Mouse (Mus musculus): ENCODE results near the gene Mreg.

Mreg gene

GRCm38 (mm10) chr1:72226887-72227481 is 14.9 kb upstream of the Mreg start:
- no peak for DNase-seq

GRCm38 (mm10) chr1:72226172-72226886 is 14.2 kb upstream of the Mreg start:
- DNase-seq, result no peak

GRCm38 (mm10) chr1:72225720-72226171 is 13.6 kb upstream of the Mreg start:
- peak; percentile 89 for DNase-seq

GRCm38 (mm10) chr1:72225054-72225718 is 13.1 kb upstream of the Mreg start:
- DNase-seq, result peak; percentile 64

GRCm38 (mm10) chr1:72220008-72220407 is 7.9 kb upstream of the Mreg start:
- DNase-seq, result peak; percentile 76

- no peak for DNase-seq
Measured at GRCm38 (mm10) chr1:72219116-72219515, 7.0 kb upstream of the Mreg start.

- no peak for DNase-seq
Measured at GRCm38 (mm10) chr1:72218626-72219025, 6.5 kb upstream of the Mreg start.

GRCm38 (mm10) chr1:72216761-72217160 is 4.7 kb upstream of the Mreg start:
- no peak for DNase-seq

- no peak for DNase-seq
Measured at GRCm38 (mm10) chr1:72215174-72215573, 3.1 kb upstream of the Mreg start.

- DNase-seq, result peak; percentile 80
Measured at GRCm38 (mm10) chr1:72214470-72214961, 2.4 kb upstream of the Mreg start.

DNA sequence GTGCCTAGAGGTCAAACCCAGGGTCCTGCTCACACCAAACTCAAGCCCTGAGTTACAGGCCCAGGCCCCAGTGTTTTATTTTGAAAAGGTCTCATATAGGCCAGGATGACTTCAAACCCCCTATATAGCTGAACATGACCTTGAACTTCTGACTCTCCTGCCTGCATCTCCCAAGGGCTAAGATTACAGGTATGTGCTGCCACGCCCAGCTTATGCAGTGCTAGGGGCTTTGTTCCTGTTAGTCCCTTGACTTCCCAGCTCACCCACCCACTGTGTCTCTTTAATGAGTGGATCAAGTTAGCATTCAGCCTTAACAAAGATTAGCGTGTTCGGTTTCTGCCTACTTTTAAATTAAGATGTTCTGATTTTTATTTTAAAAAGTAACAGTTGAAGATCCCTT is 1.8 kb upstream of the Mreg start:
- no peak for DNase-seq

GRCm38 (mm10) chr1:72210803-72211679 is 1.1 kb downstream of the Mreg start:
- peak; percentile 61 for DNase-seq

DNA sequence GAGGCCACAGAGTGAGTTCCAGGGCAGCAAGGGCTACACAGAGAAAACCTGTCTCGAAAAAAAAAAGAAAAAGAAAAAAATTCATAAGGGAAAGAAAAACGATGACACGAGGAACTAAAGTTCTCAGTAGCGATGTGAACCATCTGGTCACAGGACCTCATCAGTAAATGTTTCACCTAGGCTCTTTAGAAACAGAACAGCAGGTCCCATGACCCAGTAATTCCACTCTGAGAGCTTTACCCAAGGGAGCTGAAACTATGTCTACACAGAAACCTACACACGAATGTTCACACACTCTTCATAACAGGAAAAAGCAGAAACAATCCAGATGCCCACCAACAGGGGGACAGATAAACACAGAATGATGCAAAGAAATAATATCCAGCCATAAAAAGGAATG is 4.0 kb downstream of the Mreg start:
- DNase-seq, result no peak

DNA sequence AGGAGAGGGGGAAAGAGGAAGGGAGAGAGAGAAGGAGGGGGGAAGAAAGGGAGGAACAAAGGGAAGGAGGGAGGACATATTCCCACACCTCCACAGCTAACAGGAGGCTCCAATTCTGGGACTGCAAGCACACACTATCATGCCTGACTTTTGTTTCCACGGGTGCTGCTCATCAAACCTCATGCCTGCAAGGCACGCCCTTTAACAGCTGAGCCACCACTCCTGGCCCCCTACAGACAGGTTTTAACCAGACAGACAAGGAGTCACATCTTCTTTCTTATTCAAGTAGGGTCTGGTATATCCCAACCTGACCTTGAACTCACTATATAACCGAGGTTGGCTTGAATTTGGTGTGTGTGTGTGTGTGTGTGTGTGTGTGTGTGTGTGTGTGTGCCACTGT is 7.0 kb downstream of the Mreg start:
- DNase-seq, result no peak

- no peak for DNase-seq
Measured at GRCm38 (mm10) chr1:72203204-72203603, 8.9 kb downstream of the Mreg start.

DNA sequence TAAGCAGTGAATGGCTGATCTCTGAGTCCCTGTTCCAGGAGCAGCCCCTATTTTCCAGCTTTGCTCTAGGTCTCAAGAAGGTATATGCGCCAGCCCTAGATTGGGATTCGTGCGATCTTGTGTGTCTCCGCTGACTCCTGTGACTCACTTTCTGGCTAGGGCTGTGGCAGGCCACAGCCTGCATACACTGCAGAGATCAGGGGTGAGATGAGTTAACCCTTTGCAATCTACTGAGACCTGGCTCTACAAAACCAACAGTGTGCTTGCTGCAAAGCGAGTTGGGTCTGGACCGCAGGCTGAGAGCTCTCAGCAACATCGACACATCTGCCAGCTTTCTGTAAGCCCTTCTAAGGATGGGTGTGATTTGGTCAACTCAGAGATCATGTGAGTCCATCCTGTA is 9.4 kb downstream of the Mreg start:
- DNase-seq, result no peak

DNA sequence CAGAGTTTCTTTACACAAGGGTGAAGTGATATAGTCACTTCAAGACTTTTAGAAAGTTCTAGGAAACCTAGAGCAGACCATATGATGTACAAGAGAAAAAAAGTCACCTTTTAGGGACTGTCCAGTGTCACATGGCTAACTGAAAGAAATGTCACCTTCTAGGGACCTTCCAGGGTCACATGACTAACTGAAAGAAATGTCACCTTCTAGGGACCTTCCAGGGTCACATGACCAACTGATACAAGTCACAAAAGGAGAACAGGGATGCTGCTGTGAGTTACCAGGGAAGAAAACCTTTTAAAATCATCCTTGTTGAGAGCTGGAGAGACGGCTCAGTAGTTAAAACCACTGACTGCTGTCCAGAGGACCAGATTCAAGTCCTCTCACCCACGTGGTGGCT is 10.0 kb downstream of the Mreg start:
- DNase-seq, result no peak

- DNase-seq, result no peak
Measured at GRCm38 (mm10) chr1:72201126-72201525, 11.0 kb downstream of the Mreg start.

DNA sequence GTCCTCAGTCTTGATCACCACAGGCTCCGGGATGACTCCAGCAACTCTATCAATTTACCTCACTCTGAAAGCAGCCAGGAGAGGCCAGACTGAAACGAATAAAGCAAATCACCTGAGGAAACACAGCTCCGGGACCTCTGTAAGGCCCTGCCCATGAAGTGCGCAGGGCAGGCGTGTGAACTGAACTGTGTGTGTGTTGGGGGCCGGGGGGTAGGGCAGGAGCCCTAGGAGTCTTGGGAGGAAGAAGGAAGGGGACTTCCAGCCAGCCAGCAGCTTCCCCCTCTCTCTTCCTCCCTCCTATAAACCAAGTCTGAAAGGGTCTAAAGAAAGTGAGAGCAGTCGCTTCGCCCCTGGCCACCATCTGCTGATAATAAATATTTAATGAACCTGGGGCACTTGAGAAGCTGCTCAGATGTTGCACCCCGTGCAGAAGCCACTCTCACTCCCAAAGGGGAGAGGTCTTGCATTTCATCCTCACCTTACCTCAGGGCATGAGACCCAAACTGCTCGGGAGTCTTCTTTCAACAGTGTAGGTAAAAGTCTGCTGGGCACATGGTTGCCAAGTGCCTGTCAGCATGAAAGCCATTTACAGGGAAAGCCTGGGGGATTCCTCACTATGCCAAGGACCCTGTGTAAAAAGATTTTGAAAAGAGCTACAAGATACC is 13.8 kb downstream of the Mreg start:
- DNase-seq, result no peak

DNA sequence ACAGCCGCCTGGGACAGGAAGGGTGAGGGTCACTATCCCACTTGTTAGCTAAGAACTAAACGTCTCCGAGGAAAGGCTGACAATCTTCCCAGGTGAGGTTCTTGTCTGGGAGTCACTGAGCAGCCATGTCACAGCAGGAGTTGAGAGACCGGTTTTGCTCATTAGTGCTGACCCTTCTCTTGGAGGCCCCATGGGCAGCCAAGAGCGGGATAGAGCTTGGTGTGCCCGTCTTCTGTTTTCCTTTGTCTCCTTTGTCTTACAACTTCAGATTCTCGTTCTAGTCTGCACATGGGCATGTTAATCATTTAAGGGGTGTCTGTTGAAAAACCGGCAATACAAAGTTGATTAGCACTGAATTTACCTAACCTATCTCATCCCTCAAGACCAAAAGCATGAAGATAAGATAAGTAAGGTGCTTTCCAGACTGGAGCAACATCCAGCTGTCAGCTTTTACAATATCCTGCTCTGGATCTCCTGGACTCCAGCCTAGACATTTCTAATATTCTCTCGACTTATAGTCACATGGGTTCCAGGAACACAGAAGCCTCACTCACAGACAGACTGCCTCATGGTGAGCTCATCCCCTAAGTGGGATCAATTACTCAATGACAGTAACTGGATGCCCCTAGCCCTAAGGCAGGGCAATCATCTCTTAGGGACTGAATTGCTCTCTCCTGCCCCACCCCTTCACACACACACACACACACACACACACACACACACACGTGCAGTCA is 15.3 kb downstream of the Mreg start:
- no peak for DNase-seq

DNA sequence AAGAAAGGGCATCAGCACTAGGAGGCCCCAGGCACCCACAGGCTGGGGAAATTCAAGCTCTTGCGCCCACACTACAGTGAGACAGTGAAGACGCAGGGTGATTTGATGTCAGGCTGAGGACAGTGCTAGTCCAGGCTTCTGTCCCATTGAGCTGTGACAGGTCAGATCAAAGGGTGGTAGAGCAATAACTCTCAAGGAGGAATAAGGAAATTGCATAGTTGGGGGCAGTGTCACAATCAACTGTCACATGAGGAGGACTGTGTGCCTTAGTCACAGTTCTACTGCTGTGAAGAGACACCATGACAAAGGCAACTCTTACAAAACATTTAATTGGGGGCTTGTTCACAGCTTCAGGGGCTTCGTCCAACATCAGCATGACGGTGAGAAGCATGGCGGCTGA is 16.0 kb downstream of the Mreg start:
- DNase-seq, result no peak

- DNase-seq, result no peak
Measured at GRCm38 (mm10) chr1:72191449-72191848, 20.7 kb downstream of the Mreg start.
